Mouse (Mus musculus) liver, embryonic 12.5 days (tissue): ENCODE results near the gene Pcgf2. TPM values are rescaled to one million over a fixed set of nuclear protein-coding genes. Genes with fewer than 3 reads are reported as not detected.

ENCODE experiments used
- microRNA-seq: library from miRNA; unstranded; fragments of <30 nt; microRNA quantifications from one replicate; pipeline ENCODE4, GENCODE M21; 2017
- polyA plus RNA-seq: library from polyadenylated mRNA; unstranded; fragments of >200 nt; fragmentation: Nextera tagmentation; extraction: Ambion mirVana; gene quantifications from 2 replicates; pipeline ENCODE4 v1.2.1, GENCODE M21; 2016

Gene Pcgf2
- polyA plus RNA-seq, 1 experiment from 2014 or later = 5.1 TPM

Small RNAs within 50 kb of the gene (microRNA-seq; reads per million reads assigned to microRNA genes)
- gene Gm24158 (not detected), gene Mir6927 (not detected), gene Mir8102 (not detected)

Other genes with a start within 250 kb of the Pcgf2 start
- gene 4933428G20Rik, start 200.2 kb downstream of the Pcgf2 start, polyA plus RNA-seq = 1.3 and 1.4 TPM in 2 replicates
- gene Srcin1, start 124.3 kb downstream of the Pcgf2 start, polyA plus RNA-seq = 0.01 and 0.10 TPM in 2 replicates
- gene Epop, start 70.8 kb downstream of the Pcgf2 start, polyA plus RNA-seq = 3.6 and 4.1 TPM in 2 replicates
- 0.32 and 0.33 TPM in 2 replicates for gene Mllt6, start 37.1 kb downstream of the Pcgf2 start, polyA plus RNA-seq
- 12.6 and 14.7 TPM in 2 replicates for gene Cisd3, start 14.7 kb downstream of the Pcgf2 start, polyA plus RNA-seq
- 364 and 370 TPM in 2 replicates for gene Psmb3, start 2.9 kb upstream of the Pcgf2 start, polyA plus RNA-seq
- 0.92 and 1.1 TPM in 2 replicates for gene Pip4k2b, start 44.2 kb upstream of the Pcgf2 start, polyA plus RNA-seq
- 10.7 and 10.9 TPM in 2 replicates for gene Cwc25, start 66.1 kb upstream of the Pcgf2 start, polyA plus RNA-seq
- gene 1700001P01Rik, start 75.4 kb upstream of the Pcgf2 start, polyA plus RNA-seq = not detected in 2 replicates
- gene Rpl23, start 81.9 kb upstream of the Pcgf2 start, polyA plus RNA-seq = 462 and 473 TPM in 2 replicates
- 36.9 and 37.6 TPM in 2 replicates for gene Lasp1, start 98.5 kb upstream of the Pcgf2 start, polyA plus RNA-seq
- 1.1 and 1.3 TPM in 2 replicates for gene B230217C12Rik, start 140.3 kb upstream of the Pcgf2 start, polyA plus RNA-seq
- 0.36 and 0.51 TPM in 2 replicates for gene Fbxo47, start 183.7 kb upstream of the Pcgf2 start, polyA plus RNA-seq